Mouse (Mus musculus) naive thymus-derived CD4-positive, alpha-beta T cell, adult 2 months (primary cell): Measurements from ENCODE around the gene Dsn1.

Experiments
- DNase-seq: peaks from one replicate; pipeline ENCODE4 v3.0.0-alpha.2; 2011; ENCODE audit warnings: low read depth

Gene Dsn1

GRCm38 (mm10) chr2:156968501-156968900 lies 38.5 kb downstream of the Dsn1 start:
- DNase-seq: no peak

DNA sequence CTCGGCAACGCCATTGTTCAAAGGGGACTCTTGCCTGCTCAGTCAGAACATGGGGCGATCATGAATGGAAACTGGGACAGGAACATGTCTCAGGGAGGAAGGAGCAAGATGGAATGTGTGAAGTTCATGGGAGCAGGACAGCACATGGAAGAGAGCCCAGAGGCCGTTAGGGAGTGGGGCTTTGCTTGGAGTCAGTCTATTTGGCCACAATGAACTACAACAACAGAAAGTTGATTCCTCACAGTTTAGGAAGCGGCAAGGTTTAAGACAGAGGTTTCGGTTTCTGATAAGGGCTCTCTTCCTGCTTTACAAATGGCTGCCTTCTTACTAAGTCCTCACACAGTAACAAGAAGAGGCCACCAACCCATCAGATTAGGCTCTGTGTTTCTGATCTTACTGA lies 39.6 kb downstream of the Dsn1 start:
- peak; percentile 67 for DNase-seq

DNA sequence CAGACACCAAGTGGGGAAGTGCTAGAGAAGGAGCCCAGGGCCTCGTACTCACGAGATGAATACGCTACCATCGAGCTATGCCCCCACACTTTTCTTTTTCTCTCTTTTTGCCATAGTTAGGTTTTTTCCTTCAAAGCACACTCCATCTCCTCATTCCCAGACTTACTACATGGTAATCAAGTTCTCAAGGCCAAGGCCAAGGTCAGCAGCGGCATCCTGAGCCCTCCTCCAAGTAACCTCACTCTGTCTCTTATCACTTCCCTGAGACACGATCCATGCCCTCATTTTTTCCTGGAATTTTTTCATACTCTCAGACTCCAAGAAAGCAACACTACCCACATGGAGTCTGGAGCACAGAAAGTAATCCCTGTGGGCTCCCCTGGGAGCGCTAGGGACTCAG lies 43.1 kb downstream of the Dsn1 start:
- DNase-seq: no peak

GRCm38 (mm10) chr2:156958496-156959252 lies 48.3 kb downstream of the Dsn1 start:
- no peak for DNase-seq

GRCm38 (mm10) chr2:156957035-156957434 lies 49.9 kb downstream of the Dsn1 start:
- no peak for DNase-seq

GRCm38 (mm10) chr2:156956306-156956705 lies 50.6 kb downstream of the Dsn1 start:
- DNase-seq: no peak

DNA sequence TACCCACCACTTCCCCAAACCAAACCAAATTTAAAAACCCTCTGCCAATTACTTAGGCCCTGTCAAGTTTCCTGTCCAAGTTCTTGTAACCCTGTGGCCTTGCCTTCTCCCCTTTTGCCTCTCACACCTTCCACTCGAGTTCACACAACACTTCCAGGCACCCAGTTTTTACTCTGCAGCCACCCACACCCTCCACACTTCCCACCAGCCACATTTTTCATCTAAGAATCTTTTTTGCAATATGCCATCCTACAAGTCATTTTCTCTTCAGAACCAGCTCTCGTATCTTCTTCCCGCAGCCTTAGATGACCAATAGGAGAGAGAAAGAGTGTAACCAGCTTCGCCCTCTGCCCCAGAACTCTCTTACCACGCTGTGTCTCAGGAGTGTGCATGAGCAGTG lies 52.5 kb downstream of the Dsn1 start:
- no peak for DNase-seq

- no peak for DNase-seq
Observed at GRCm38 (mm10) chr2:156951301-156952094, 55.5 kb downstream of the Dsn1 start.

GRCm38 (mm10) chr2:156950816-156951215 lies 56.1 kb downstream of the Dsn1 start:
- no peak for DNase-seq
